Mouse (Mus musculus) megakaryocyte, embryonic 14.5 days (primary cell): ENCODE results near the gene Mlycd.

ENCODE experiments used
- FLI1 ChIP-seq: IDR thresholded peaks from 2 replicates; pipeline ENCODE4 v1.6.1; 2012; ENCODE audit warnings: low read length, inconsistent platforms, mixed read lengths
- GATA1 ChIP-seq: IDR thresholded peaks from 3 replicates; pipeline ENCODE4 v1.6.1; 2012; ENCODE audit warnings: mixed read lengths, low read length, inconsistent platforms, borderline replicate concordance

DNA sequence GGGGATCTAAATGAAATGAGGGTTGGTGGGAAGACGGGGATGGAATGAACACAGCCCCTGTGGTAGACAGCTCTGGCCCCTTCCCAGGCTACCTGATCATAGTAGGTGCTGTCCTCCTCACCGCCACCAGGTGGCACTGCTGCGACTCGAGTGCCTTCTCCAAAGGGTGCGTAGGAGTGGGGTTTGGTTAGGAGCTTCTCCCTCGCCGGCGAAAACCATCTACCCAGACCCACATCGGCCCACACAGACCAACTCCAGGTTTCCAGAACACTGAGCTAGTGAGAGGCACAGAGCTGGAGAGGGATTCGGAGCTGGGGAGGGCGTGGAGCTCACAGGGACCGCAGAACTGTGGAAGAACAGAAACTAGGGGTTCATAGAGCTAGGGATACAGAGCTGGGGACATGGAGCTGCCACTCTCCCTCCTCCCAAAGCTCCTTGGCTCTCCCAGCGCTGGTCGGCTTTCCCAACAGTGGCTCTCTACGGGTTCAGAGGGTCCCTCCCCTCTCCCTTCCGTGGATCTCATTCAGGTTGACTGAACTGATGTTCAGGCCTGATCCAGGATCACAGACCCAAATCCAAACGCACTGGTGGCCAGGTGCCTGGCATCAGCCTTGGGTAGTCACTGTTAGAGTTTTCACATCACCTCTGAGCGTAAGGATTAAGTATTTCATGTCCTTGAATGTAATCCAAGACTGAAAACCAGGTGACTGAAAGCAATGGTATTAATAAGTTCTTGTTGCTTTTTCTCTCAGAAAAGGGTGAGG lies 18.2 kb downstream of the Mlycd start:
- TF ChIP-seq FLI1: no peak
- no peak for TF ChIP-seq GATA1
